Mouse (Mus musculus) yolk sac, embryonic 10.5 days (tissue): ENCODE measurements at regions not wholly inside any gene's neighbourhood (a gene's known extent, or its start where the extent isn't known, plus 50 kb on each side); places are given as distances from the start of the nearest gene placed in this dataset.

Experiments
- DNase-seq: peaks from one replicate; pipeline ENCODE4 v3.0.0-alpha.2; 2017; ENCODE audit warnings: low spot score

DNA sequence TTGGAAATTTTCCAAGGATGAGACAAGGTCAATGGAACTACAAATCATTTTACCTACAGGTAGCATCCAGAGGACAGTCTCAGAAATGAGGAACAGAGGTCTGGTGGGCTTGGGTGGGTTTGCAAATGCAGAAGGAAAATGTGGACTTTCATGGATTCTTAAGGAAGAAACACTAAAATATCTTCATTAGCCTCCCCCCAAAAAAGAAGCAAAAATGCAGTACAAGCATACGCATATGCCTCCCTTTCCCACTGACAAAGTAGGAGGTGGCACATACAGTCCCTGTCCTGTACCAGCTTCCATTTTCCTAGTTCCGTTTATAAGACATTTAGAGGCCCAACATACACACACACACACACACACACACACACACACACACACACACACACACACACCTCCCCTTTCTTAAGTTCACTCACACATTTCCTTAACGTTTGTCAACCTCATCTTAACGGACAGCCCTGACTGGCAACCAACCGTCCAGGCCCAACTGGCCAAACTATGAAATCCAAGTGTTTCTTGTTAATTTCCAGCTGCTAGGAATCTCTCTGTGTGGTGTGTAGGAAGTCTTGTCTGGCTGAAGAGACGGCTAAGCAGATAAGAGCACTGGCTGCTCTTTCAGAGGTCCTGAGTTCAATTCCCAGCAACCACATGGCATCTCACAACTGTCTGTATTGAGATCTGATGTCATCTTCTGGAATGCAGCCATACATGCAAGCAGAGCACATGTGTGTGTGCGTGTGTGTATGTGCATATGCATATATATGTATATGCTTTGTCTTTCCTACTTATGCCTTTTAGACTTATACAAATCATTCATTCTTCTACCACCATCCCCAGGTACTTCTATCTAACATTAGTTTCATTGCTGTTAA lies 206.6 kb upstream of the Hnrnpa3 start:
- DNase-seq, result no peak

DNA sequence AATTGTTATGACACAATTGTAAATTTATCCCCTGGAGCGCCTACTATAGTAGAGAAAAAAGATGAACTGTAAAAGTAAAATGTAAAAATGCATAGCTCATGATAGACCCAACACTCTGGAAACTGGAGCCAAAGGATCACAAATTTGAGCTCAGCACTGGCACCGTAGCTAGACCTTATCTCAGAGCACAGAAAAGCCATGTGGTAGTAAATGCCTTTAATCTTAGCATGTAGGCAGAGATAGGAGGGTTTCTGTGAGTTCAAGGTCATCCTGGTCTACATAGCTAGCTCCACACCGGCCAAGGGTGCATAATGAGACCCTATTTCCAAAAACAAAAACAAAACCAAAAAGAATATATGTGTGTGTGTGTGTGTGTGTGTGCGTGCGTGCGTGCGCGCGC lies 203.6 kb upstream of the Hnrnpa3 start:
- DNase-seq, result no peak

DNA sequence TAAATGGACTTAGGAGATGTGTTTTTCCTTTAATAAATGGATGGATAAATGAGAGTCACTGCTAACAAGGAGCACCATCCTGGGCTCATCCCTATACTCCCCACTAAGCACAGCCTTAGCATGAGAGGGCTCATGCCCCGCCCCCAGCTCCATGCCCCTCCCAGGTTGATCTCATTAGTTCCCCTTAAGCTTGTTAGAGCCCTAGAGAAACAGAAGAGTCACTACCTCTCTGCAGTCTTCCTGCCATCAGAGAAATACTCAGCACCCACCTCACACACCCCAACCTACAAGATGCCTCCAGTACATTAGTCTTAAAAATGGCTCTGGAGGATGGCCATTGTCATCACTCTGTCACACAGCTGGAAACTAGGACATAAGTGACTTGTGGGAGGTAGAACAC lies 202.8 kb upstream of the Hnrnpa3 start:
- no peak for DNase-seq

DNA sequence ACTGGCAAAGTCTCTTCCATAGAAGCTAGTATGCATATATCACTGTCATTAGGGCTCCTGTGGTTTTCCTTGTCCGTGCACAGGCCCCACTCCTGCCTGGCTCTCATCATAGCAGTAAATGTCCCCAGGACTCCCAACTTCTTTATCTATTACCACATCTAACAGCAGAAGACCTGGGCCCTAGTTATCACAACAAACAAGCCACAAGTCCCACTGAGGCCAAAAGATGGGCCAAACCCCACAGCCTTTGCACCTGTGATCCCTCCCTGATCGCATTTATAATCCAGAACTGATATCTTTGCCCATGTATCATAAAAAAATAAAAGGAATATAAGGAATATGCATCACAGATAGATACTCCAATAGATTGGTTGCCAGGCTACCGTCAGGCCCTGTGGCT lies 201.6 kb upstream of the Hnrnpa3 start:
- no peak for DNase-seq

DNA sequence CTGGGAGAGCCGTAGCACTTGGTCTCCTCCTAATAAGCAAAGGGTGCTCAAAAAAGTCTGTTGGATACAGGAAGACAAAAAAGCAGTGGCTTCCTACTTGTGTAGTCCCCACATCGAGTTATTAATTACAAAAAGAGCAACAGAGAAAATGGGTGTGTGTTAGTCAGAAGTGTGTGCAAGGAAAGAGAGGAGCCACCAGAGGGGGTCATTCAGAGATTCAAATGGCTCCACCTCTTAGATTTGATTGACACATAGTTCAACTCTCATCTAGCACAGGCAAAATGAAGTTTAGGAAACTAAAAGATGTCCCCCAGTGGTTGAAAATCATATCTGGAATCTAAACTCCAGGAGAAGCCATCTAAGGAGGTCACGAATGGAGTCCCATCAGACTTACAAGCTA lies 200.2 kb upstream of the Hnrnpa3 start:
- DNase-seq, result no peak

DNA sequence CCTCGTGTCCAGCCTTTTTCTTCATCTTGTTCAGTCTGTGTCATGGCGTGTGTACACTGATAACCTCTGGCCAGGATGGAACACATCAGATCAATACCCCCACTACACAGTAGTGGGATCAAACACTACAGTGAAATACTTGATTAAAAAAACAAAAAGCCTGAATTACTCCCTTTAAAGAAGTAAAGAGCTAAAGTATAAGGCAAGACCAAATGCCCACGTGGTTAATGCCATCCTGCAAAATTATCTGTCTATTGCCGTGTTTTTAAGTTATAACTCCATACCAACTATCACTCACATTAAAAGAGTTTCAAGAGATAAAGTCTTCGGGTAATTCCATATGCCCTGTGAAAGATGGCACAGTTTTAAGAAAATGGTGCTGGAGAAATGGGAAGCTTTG lies 198.6 kb upstream of the Hnrnpa3 start:
- no peak for DNase-seq

DNA sequence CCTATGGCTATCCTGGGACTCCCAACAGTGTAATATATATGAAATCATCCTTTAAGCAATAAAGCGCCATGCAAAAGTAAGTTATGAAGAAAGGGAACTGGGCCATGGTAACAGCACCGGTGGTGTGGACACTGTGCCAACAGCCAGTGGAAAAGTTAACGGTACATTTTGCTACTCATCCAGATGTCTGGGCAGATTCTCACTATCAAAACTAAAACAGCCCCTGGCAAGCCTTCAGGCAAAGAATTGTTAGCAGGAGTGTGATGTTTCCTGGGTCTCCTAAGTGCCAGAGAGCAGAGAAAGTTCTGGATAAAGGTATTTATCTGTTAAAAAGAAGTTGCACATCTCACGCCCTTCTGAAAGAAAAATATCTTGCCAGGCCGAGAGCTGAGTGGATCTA lies 198.0 kb upstream of the Hnrnpa3 start:
- DNase-seq, result no peak

DNA sequence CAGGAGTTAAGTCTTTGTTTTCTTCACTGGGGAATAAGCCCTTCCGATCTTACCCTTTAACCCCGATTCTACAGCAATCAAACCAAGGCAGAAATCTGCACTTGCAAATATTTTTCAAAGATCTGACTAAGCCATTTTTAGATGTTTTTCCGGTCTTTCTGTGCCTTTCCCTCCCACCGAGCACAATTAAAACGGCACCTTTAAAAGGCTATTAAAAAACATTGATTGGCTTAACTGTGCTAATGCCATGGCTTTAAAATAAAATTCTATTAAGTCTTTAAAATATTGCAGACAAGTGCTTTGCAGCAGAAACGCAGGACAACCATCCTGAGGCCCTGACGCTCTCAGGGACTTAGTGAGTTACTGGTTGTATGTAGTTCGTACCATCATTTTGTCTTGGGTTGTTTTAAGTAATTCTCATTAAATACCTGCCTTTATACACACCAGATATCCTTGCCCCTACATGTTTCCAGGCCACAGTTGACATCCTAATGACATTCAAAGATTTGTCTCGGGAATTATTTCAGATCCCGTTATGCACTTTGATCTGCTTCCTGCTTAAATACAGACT lies 197.6 kb upstream of the Hnrnpa3 start:
- DNase-seq, result no peak

DNA sequence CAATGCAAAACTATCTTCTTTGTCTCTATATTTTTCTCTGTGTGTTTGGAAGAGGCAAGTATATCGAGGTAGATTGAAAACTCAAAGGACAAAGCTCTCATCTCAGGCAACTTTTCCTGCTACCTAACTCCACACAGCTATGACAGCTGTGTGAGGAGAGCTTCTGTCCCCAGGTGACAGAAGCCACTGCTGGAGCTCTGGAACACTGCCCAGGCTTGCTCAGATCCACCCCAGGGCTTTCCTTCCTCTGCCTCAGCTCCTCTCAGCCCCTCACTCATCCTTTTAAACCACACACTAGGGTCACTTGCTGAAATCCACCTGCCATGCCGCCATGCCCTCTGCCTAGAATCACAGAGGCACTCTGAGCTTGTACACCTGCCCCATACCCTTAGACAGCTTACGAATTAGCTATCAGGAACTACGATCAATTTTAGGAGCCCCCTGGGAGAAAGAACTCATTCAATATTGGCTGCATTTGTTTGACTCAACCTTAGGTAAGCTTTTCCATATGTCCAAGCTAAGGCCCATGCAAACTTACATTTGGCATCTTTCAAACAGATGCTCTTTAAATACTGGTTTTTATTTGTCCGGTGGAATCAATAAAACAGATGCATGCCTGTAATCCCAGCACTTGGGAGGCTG lies 196.9 kb upstream of the Hnrnpa3 start:
- DNase-seq, result no peak

DNA sequence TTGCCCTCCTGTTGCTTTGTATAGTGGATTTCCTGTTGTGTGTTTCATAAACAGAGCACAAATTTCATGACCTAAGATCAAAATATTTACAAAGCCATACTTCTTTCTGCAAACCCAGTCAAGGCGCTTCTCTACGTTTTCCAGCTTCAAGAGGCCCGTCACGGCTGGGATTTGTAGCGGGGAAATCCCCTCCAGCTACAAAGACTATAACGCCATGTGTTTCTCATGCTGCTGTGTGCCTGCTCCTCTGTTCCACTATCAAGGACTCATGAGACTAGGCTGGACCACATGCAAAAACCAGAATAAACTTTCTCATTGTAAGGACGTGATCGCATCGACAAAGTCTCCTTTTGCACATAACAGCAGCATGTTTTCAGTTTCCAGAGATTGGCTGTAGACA lies 196.0 kb upstream of the Hnrnpa3 start:
- no peak for DNase-seq

DNA sequence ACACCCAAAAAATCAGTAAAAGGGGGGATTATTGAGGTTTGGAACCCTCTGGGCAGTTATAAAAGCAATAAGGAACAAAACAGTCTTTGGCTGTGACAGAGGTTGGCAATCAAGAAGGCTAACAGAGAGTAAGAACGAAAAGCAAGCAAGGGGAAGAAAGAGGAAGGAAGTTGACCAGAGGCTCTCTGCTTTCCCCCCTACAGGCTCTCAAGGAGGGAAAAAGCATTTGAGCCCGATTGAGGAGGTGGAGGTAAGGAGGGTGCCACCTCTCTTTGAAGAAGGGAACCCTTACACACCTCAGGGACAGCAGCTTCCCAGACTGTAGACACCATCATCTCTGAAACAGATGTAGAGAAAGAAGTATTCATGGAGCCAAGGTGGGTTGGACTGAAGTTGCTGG lies 194.6 kb upstream of the Hnrnpa3 start:
- no peak for DNase-seq

DNA sequence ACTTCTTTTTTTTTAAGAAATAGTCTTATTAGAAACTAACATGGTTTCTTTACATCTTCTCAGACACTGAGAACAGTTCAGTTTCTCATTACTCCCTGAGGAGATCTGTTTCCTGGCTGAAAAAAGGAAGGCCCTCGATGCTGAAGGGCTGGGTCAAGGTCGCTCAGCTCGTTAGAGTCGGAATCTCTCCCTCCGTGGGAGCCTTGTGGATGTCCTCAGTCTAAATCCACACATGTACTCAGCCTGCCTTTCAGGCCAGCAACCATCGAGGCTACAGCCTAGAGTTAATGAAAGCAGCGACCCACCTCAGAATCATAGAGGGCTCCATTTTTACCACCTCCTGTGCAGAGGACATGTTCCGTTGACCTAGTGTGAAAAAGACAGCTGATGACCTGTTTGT lies 190.2 kb upstream of the Hnrnpa3 start:
- no peak for DNase-seq

DNA sequence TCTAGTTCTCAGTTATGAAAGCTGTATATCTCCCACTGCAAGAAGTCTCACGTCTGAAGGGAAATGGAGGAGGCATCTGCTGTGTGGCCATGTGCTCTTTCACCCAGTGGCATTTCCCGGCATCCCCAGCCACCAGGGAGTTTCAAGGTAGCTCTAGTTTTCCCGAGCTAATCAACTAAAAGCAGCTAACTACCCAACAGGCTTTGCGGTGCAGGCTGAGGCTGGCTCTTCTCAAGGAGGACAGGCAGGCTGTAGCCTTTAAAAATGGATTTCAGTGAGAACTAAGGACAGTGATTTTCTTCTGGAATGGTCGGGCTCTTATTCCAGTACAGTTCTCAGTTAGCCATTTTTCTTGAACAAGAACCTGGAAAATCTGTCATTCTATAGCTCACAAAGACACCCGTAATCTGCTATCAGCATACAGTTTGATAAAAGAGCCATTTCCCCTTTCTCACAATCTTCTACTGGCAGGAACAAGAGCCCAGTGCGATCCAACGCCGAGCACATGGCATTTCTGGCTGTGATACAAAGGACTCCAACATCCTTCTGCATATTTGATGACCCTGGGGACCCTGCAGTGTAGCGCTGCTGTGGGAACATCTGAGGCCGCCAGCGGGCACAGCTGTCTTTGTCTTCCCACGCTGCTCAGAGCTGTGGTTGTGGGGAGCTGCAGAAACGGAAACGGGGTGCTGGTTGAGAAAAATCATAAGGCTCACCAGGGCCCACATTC lies 188.9 kb upstream of the Hnrnpa3 start:
- DNase-seq, result no peak

DNA sequence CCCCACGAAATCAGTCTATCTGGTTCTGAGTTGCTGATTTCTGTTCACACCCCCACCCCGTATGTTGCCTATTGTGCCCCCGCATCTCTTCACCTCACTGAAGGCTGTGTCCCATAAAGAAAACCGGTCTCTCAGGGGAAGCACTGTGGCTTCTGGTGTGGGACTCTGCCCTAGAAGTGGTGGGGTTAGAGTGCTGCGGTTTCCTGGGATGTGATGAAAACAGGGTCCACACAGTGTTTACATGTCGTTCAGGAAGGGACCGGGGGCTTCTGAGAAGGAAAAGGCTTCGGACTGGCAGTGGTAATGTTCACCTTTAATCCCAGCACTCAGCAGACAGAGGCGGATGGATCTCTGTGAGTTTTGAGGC lies 188.4 kb upstream of the Hnrnpa3 start:
- no peak for DNase-seq

DNA sequence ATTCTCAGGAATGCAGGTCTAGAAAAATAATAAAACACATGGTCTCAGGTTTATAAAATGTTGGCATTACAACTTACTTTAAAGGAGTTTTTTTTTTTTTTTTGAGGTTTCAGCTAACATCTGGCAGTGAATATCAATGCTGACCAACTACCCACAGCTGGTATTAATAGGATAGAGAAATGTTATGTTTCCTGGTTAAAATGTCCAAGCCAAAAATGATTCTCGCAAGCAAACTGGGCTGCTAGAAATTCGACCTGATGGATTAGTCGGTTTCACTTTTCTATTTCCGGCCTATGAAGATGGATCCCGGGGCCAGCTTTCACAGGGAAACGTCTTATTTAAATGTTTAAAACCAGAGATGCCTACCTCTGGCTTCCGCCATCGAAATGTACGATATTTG lies 186.6 kb upstream of the Hnrnpa3 start:
- DNase-seq, result no peak

DNA sequence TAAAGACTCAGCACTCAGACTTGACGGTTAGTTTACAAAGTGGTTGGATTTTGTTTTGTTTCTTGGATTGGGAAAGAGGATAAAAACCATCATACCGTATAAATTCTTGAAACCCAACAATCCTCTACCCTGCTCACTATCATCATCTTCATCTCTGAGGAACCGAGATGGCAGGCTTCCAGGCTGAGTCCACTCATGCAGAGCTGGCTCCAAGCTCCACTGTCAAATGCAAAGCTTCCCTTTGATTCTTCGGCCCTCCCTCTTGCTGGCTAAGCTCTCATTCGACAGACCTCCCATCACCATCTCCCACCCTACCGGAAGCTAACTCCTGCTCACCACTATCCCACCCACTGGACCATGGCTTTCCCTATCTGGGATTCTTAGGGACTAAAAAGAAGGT lies 184.6 kb upstream of the Hnrnpa3 start:
- DNase-seq, result no peak

DNA sequence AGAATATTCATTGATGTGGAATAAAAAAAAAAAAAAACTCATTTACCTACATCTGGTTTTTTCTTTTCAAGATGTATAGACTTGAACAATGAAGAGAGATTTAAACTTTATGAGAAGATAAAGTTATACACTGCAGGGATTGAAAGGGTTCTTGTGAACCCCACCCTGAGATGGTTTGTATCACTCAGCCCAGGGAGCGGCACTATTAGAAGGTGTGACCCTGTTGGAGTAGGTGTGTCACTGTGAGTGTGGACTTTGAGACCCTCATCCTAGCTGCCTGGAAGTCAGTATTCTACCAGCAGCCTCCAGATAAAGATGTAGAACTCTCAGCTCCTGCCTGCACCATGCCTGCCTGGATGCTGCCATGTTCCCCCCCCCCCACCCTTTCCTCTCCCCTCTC lies 182.7 kb upstream of the Hnrnpa3 start:
- DNase-seq, result no peak

DNA sequence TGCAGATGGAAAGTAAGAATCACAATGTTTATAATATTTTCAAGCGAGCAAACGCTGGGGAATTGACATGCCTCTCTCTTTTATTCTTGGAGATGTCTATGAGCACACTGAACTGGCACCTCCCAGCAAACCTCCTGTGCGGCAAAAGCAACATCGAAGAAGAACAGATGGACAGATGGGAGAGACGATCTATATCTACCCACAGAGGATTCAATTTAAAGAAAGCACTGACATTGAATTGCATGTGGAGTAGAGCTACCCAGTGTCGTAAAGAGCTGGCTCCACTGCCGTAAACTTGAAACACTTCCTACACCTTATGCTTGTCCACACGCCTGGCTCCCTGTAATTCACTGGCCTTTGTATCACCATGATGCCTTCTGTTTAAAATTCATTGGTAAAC lies 182.0 kb upstream of the Hnrnpa3 start:
- no peak for DNase-seq

DNA sequence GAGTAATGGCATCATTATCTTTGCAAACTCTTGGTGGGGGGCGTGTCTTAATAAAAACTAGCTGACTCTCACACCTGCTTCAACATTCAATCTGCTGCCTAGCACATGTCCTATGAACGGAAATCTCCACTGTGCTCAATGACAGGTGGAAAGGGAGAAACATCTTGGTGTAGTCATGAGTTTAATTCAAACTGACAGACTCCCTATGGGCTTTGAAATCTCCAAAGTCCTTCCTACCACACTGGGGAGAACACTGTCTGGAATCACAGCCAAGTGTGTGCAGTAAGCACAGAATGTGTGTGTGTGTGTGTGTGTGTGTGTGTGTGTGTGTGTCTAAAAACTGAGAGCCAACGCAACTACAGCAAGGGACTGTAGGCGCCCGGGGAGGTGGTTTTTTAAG lies 179.5 kb upstream of the Hnrnpa3 start:
- DNase-seq, result no peak

DNA sequence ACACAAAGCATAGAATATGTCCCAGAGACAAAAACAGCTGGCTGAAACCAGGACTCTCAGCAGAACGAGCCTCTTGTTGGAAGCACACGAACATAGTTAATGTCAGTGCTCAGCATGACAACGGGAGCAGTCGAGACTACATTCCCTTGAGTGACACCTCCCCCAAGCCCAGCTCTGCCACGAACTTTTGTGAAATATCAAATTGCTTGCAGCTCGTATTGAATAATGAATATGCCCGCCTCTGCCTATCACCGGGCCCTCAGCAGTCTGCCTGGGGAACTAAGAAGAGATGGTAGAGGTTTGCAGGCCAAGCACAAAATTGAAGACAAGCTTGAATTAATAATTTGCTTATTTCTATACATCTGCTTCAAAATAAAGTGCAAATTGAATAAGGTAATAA lies 177.2 kb upstream of the Hnrnpa3 start:
- DNase-seq, result no peak

DNA sequence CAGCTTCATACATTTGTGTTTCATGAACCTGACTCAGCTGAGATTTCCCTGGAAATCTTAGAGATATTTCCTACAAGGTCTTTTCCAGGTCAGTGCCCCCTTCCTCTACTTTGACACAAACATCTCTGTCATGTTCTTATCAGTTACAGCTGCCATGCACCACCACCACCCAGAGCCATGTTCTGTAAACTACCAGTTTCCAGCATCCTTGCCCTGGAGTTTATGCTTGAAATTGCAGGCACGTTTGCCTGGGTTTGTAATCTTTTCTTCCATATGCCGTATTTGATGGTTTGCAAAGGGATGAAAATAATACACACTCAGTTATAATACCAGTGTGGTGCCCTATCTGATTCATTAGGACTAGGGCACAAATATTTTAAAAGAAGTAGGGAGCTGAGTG lies 176.6 kb upstream of the Hnrnpa3 start:
- DNase-seq, result no peak

DNA sequence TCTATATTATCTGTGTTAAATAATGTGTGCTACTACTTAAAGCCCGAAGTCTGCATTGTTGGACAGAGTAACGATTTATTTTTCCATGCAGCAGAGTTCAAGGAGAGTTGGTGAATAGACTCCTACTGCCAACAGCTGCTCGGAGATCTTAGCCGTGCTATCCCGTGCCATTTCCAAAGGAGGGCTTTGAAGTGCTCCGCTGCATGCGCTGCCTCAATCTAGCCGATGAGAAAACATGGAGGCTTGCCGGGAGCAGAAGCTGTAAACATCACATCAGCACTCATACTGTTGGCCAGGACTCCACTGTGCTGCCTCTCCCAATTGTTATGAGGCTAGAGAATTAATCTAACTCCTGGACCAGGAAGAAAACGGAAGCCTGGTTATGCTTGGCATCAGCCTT lies 174.1 kb upstream of the Hnrnpa3 start:
- DNase-seq, result no peak

DNA sequence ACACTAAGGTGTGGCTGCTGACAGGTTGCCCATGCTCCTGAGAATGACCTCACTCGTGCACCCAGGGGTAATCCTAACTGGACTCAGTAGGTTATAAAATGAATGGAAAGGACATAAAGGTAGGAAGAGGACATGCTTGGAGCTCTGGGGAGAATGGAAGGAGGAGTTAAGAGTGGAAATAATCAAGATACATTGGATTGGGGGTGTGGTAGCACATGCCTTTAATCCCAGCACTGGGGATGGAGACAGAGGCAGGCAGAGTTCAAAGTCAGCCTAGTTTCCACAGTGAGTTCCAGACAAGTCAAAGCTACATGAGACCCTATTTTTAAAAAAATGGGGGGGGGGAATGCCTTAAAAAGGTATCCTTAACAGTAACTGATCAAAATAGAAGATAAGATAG lies 167.9 kb upstream of the Hnrnpa3 start:
- DNase-seq, result no peak
